Mouse (Mus musculus) embryo, embryonic 9.5 days (tissue): ENCODE results near the gene Chchd4.
"Not testable (repeated sequence)": the region's sequence is repeated elsewhere in the genome, so short reads cannot be mapped to it uniquely, and the experiment has no call there.

ENCODE experiments used
- DNase-seq: peaks from one replicate; pipeline ENCODE4 v3.0.0-alpha.2; 2017; ENCODE audit errors: extremely low spot score

Gene Chchd4

DNA sequence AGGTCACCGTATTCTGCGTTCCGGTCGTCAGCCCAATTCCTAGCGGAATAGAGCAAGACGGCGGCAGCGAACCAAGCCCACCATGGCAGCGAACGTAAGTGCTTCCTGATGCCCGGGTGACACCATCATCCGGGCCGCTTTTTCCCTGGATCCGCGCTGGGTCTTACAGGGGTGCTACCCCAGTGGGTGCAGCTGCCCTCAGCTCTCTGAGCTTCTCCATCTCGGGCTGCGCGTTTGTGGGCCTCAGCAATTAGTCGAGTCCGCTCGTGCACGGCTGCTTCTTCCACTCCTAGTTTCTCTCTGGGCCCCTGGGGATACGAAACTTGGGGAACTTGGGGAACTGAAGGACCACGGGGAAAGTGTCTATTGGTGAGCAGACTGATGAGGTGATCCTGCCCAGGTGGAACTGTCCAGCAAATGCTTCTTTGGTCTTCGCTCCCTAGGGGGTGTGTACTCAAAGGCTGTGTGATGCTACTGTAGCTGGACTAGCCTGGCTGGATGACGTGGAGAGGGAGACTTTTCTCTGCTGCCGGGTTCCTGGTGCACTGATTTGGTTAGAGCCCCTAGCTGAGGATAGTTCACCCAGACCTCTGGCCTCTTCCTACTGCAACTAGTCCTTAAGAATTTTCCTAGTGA lies 577 bp upstream of the Chchd4 start:
- no peak for DNase-seq

GRCm38 (mm10) chr6:91472319-91472718 lies 1.0 kb downstream of the Chchd4 start:
- DNase-seq, result peak; percentile 9

DNA sequence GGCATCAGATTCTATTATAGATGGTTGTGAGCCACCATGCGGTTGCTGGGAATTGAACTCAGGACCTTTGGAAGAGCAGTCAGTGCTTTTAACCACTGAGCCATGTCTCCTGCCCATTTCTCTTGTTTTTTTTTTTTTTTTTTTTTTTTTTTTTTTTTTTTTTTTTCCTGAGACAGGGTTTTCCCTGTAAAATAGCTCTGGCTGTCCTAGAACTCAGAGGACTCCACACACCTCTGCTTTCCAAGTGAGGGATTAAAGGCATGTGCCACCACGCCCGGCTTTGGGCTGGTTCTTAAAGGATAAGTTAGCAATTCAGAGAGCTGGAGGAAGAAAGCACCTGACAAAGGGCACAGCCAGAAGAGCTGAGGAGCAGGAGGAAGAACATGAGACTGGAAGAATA lies 1.9 kb downstream of the Chchd4 start:
- DNase-seq, result not testable (repeated sequence)

- no peak for DNase-seq
Observed at GRCm38 (mm10) chr6:91470712-91471111, 2.6 kb downstream of the Chchd4 start.

DNA sequence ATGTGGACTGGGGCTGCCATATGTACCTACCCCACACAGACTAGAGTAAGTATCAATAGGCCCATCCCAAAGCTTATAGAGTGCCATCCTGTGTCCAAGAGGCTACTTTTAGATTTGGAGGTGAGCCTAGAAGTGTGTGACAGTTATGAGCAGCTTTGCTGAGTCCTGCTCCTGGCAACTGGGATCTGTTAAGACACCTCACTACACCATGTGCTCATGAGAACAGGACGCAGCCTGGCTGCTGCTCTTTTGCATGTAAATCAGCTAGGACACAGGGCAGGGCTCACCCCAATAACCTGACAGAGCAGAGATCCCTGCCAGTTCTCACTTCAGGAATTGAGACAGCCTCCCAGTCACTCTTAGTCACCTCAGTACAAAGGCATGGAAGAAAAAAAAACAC lies 6.2 kb downstream of the Chchd4 start:
- DNase-seq, result no peak

- no peak for DNase-seq
Observed at GRCm38 (mm10) chr6:91465756-91466155, 7.6 kb downstream of the Chchd4 start.

GRCm38 (mm10) chr6:91459471-91459870 lies 13.9 kb downstream of the Chchd4 start:
- DNase-seq, result no peak

DNA sequence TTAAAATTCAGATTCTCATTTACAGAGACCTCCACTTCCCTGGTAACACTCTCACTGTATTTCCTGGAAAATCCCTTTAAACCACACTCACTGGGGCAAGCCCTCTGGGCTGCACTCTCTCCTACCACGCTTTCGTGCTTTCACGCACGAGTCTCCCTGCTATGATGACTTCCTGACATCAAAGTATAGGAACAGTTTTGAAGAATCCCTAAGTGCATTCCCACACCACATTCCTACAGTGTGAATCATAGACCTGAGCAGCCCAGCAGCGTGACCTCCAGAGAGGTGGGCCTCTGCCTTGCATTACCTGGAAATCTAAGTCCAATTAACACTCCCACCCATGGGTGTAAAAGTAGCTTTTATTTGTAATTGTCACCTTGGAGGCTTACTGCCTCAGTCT lies 18.8 kb downstream of the Chchd4 start:
- no peak for DNase-seq

DNA sequence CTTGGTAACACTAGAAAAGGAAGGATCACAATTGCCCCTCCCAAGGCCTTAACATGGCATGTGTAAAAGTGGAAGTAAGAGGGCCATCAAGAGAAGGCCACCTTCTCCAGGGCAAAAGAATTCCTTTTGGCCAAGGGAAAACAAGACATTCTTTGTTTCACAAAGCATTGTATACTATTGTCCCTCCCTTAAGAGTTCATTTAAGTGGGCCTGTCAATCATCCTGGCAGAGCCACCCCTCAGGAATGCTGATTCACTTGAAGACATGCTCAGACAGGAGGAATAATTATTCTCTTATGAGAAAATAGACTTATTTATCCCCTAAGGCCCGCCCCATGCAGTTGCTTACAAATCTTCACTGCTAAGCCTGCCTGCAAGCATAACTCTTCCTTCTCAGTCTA lies 21.3 kb downstream of the Chchd4 start:
- no peak for DNase-seq

DNA sequence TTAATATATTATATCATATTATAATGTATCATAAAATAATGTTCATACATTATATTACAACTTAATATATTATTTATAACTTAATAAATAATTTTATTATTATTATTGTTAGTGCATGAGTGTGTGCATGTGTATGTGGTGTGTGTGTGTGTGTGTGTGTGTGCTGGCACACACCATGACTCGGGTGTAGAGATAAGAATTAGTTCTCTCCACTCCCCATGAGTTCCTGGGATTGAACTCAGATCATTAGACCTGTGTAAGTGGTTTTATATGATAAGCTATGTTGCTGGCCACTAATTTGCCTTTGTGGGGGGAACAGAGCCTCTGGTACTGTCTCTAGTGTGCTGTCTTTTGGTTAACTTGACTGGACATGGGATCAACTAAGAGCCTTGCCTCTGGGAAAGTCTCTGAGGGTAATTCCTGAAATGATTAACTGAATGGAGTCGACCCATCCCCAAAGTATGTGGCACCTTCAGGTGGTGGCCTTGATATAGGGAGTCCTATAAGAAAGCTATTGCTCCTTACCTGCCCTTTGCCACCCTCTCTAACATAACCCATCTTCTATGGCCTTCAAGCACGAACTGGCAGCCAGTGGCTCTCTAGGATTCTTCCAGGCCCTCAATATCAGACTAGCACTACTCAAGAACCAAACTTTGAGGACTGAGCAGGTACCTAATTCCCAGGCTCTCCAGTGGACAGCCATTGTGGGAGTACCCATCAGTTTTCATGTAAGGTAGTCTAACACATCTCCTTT lies 23.7 kb downstream of the Chchd4 start:
- no peak for DNase-seq

DNA sequence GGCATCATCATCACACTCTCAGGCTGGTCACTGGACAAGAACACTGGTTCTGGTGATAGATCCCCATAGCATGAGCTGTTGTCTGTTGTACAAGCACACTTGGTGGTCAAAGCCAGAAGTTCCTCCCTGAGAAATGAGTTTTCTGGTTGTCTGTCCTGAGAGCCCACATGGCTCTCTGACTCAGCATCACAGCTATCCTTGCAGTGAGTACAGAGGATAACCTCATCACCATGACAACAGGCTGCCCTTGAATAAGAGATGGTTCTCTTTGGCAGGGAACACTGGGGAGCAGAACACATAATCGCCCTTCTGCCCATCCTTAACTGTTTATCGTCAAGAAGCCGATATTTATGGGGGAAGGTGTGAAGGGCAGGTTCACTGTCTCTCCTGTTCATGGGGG lies 28.0 kb downstream of the Chchd4 start:
- DNase-seq, result no peak

DNA sequence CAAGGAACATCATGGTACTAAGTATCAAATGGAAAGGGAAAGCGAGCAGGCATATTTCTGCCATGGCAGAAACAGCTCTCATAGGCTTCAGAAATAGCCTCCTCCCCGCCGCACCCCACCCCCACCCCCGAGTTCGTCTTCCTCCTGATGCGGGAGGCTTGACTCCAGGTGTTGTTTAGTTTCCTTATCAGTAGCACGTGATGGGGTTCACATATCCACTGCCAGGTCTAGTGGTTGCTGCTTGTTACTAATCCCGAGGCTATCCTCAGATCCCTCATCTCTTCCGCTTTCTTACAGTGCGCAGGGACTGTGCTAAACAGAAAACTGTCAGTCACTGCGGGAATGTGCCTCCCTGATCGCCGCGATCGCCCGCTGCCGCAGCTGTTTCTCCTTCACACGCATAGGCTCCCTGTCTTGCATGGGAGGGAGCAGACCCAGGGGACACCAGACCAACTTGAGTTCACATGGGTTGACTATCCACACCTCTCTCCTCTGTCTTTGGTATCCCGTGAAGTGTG lies 32.1 kb downstream of the Chchd4 start:
- DNase-seq, result peak; percentile 8

DNA sequence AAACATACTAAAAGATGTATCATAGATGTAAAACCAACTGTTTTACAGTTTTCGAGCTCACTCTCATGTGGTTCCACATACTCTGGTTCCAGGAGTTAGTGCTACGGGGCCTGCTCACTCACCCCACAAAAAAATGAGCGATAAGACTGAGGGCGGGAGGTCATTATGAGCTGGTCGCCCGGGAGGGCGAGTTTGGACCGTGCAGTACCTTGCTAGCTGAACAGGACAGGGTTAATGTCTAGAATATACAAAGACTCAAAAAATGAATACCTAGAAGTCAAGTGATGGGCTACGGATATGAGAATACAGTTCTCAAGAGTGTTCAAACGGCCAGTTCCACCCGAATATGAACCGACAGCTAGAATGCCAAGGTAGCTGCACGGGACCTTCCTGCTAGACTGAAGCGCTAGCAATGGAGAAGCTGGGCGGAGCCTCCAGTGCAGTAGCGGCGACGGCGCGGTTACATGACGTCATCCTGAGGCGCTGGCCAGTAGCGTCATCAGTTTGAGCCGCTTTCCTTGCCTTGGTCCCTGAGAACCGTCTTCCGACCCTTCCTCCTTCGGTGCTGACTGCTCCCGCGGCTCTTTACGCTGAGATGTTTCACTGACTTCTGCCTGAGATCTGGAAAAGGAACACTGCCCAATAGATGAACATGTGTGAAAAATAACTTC lies 32.7 kb downstream of the Chchd4 start:
- DNase-seq, result peak; percentile 96

GRCm38 (mm10) chr6:91424151-91424550 lies 49.2 kb downstream of the Chchd4 start:
- no peak for DNase-seq

GRCm38 (mm10) chr6:91421629-91422028 lies 51.7 kb downstream of the Chchd4 start:
- no peak for DNase-seq

GRCm38 (mm10) chr6:91417291-91417845 lies 56.0 kb downstream of the Chchd4 start:
- DNase-seq, result no peak

DNA sequence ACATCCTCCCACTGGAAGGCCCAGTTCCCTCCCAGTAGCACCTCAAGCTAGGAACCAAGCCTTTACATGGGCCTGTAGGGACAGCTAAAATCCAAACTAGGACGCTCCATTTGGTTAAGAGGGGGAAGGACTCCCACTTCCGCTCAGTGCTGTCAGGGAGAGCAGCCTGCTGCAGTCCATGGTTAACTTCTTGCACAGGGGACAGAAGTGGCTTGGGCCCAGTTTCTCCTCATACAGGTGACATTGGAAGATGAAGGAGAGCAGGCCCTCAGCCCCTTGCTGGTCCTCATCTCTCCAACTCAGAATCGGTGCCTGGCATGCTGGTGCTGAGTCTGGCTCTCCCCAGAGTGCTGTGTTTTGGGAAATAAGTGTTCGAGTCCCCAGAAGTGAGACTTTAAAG lies 57.2 kb downstream of the Chchd4 start:
- DNase-seq, result no peak

GRCm38 (mm10) chr6:91414890-91415289 lies 58.5 kb downstream of the Chchd4 start:
- peak; percentile 68 for DNase-seq
